17 mouse cellular contexts compared by ENCODE assay signal in the genomic region with DNA sequence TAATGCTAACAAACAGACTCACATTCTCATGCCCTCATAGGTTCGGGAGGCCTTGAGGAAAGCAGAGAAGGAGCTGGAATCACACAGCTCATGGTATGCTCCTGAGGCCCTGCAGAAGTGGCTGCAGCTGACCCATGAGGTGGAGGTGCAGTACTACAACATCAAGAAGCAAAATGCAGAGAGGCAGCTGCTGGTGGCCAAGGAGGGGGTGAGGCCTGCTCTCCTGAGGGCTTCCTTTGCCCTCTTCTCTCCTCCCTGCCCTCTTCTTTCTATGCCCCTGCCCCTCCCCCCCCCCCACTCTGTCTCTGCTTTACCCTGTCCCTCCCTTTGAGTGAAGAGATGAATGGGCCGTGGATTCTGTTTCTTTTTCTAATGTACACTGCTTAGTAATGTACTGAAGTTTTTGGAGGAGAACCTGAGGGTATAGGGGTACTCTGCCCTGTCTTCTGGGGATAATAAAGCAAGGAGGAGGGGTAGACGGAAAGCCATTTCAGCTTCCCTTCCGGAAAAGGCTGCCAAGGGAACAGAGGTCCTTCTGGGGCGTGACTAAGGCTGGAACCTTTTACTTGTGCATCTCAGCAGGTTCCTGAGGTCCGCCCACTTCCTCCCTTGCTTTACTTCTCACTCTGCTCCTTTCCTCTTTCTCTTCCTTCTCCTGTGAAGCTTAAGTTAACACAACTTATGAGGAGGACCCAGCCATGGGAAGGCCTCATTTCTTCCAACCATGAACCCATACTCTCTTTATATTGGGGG. TPM values are rescaled to one million over a fixed set of nuclear protein-coding genes. Genes with fewer than 3 reads are reported as not detected.
DNase-seq lines count a peak whose midpoint lies in the region; ATAC-seq and TF ChIP-seq lines count a peak whose summit lies in the region.
"Had no signal": no experiment of that assay in that cellular context is flagged by ENCODE, and none has a peak within 500 bp of the region (broad histone marks: within the 10 kb centered on the region; RNA-seq: fewer than 3 reads in every experiment).

No protein-coding gene starts in this region.

- no peaks in the 10 kb centered on the region for H3K27me3 ChIP-seq in lung, embryonic 14.5 days (ENCODE audit: insufficient read depth, low read length)
- H3K27me3 ChIP-seq in liver, embryonic 12.5 days (replicated peaks): no peaks in the 10 kb centered on the region
- H3K27me3 ChIP-seq in splenic B cell, adult 2 months (ENCODE audit: control insufficient read depth, insufficient read depth, low read length, poor library complexity, severe bottlenecking): no peaks in the 10 kb centered on the region
- H3K27me3 ChIP-seq in midbrain, embryonic 13.5 days: no peaks in the 10 kb centered on the region
- H3K27me3 ChIP-seq: embryonic facial prominence, embryonic 13.5 days; neural tube, embryonic 12.5 days had no signal

- no peaks in the 10 kb centered on the region for H3K4me1 ChIP-seq in lung, embryonic 14.5 days (ENCODE audit: insufficient read depth)
- peaks cover 10% of the 10 kb centered on the region for H3K4me1 ChIP-seq in liver, embryonic 12.5 days
- H3K4me1 ChIP-seq in midbrain, embryonic 13.5 days (replicated peaks): no peaks in the 10 kb centered on the region
- H3K4me1 ChIP-seq: embryonic facial prominence, embryonic 13.5 days; neural tube, embryonic 12.5 days had no signal

- H3K9me3 ChIP-seq in lung, embryonic 14.5 days (ENCODE audit: low read depth, low read length): no peaks in the 10 kb centered on the region
- H3K9me3 ChIP-seq in liver, embryonic 12.5 days (replicated peaks): no peaks in the 10 kb centered on the region
- H3K9me3 ChIP-seq in midbrain, embryonic 13.5 days: no peaks in the 10 kb centered on the region
- H3K9me3 ChIP-seq: embryonic facial prominence, embryonic 13.5 days; G1E; neural tube, embryonic 12.5 days had no signal

- no peak overlapping the region for H3K27ac ChIP-seq in lung, embryonic 14.5 days (ENCODE audit: low read depth)
- H3K27ac ChIP-seq in liver, embryonic 12.5 days: no peak overlapping the region
- no peak overlapping the region for H3K27ac ChIP-seq in midbrain, embryonic 13.5 days
- H3K27ac ChIP-seq: embryonic facial prominence, embryonic 13.5 days; neural tube, embryonic 12.5 days had no signal

- TF ChIP-seq CTCF in lung, embryonic 14.5 days (IDR thresholded peaks at IDR 0.05; ENCODE audit: low read depth): no peak

- WGBS in lung, embryonic 14.5 days: 42% methylated on average over 6 of the region's 6 CpGs
- 33% methylated on average over 6 of the region's 6 CpGs for WGBS in liver, embryonic 12.5 days (ENCODE audit: insufficient replicate concordance)
- WGBS in midbrain, embryonic 13.5 days: 61% methylated on average over 6 of the region's 6 CpGs

- intact Hi-C loops in left cerebral cortex, postnatal 10 days (cut with DNase I): no loop called here

- no peaks in the 10 kb centered on the region for H3K36me3 ChIP-seq in lung, embryonic 14.5 days (ENCODE audit: insufficient read depth)
- H3K36me3 ChIP-seq in liver, embryonic 12.5 days: peaks cover 16% of the 10 kb centered on the region; the same call in 1 of the 2 replicates
- H3K36me3 ChIP-seq in splenic B cell, adult 2 months (ENCODE audit: control insufficient read depth, insufficient read depth, low read length, poor library complexity, severe bottlenecking): peaks cover 2% of the 10 kb centered on the region
- H3K36me3 ChIP-seq in midbrain, embryonic 13.5 days: no peaks in the 10 kb centered on the region; the same call in 1 of the 2 replicates
- H3K36me3 ChIP-seq: neural tube, embryonic 12.5 days had no signal

- H3K9ac ChIP-seq in lung, embryonic 14.5 days: no peak overlapping the region
- H3K9ac ChIP-seq in liver, embryonic 12.5 days: no peak overlapping the region
- no peak overlapping the region for H3K9ac ChIP-seq in midbrain, embryonic 13.5 days (replicated peaks)
- H3K9ac ChIP-seq: embryonic facial prominence, embryonic 13.5 days; neural tube, embryonic 12.5 days had no signal

- DNase-seq in lung, embryonic 14.5 days: peak; percentile 25
- no peak for DNase-seq in lung, postnatal 4 days
- peak; percentile 16 for DNase-seq in splenic B cell, adult 2 months (ENCODE audit: low read depth, low spot score)
- DNase-seq in left cerebral cortex, postnatal 10 days (ENCODE audit: extremely low spot score in 1 of 2, low spot score in 2 of 2): no peak
- no peak for DNase-seq in adrenal gland, postnatal 10 days
- DNase-seq: adrenal gland, adult 2 months; cerebellum, adult 9-11 months; heart, postnatal 10 days; lung, postnatal 14 days; right cerebral cortex, postnatal 25 days had no signal

- 0 out of 2 replicates have a peak, but pooled peaks have one; percentile 11 for ATAC-seq in lung, embryonic 14.5 days (ENCODE audit: insufficient read depth)
- ATAC-seq in activated CD4-positive, CD25-positive, alpha-beta regulatory T cell, adult 4 months: peak; percentile 79
- peak; percentile 30; the same call in 1 of the 2 replicates for ATAC-seq in liver, embryonic 12.5 days
- ATAC-seq in midbrain, embryonic 13.5 days: no peak

- no peak overlapping the region for H3K4me3 ChIP-seq in lung, embryonic 14.5 days (ENCODE audit: low read depth, low read length)
- H3K4me3 ChIP-seq in liver, embryonic 12.5 days: no peak overlapping the region
- H3K4me3 ChIP-seq in midbrain, embryonic 13.5 days (replicated peaks): no peak overlapping the region
- H3K4me3 ChIP-seq: embryonic facial prominence, embryonic 13.5 days; neural tube, embryonic 12.5 days had no signal

- H3K4me2 ChIP-seq in lung, embryonic 14.5 days: no peak overlapping the region
- H3K4me2 ChIP-seq in liver, embryonic 12.5 days: no peak overlapping the region
- H3K4me2 ChIP-seq in midbrain, embryonic 13.5 days (replicated peaks): no peak overlapping the region
- H3K4me2 ChIP-seq: embryonic facial prominence, embryonic 13.5 days; neural tube, embryonic 12.5 days had no signal

RNA-seq across cellular contexts. Expression of a gene that starts 15.4 kb away (rescaled TPM):
- polyA plus RNA-seq in lung, embryonic 14.5 days (2014; fragmentation: Nextera tagmentation; extraction: Ambion mirVana): 200 and 220 TPM in 2 replicates
- 10 to 100 TPM; 82.6 to 87.8 TPM for polyA plus RNA-seq in activated CD4-positive, CD25-positive, alpha-beta regulatory T cell, adult 4 months (2017; shearing (Covaris generic))
- 254 and 266 TPM in 2 replicates for polyA plus RNA-seq in liver, embryonic 12.5 days (2016; fragmentation: Nextera tagmentation; extraction: Ambion mirVana)
- polyA plus RNA-seq in midbrain, embryonic 13.5 days (2015; fragmentation: Nextera tagmentation; extraction: Ambion mirVana): 85.6 and 86.3 TPM in 2 replicates
- total RNA-seq in left cerebral cortex, postnatal 10 days (2021): 10 to 100 TPM; 14.5 TPM
- 10 to 100 TPM; 33.7 to 50.4 TPM for total RNA-seq in adrenal gland, postnatal 10 days (2021)

RNA-seq across cellular contexts. Expression of a gene that starts 55.4 kb away (rescaled TPM):
- polyA plus RNA-seq in lung, embryonic 14.5 days (2014; fragmentation: Nextera tagmentation; extraction: Ambion mirVana): 0.37 and 0.45 TPM in 2 replicates
- polyA plus RNA-seq in activated CD4-positive, CD25-positive, alpha-beta regulatory T cell, adult 4 months (2017; shearing (Covaris generic)): under 1 TPM in 1 of 2 experiments, not detected in 1; 0.29 TPM
- polyA plus RNA-seq in liver, embryonic 12.5 days (2016; fragmentation: Nextera tagmentation; extraction: Ambion mirVana): 0.33 and 0.41 TPM in 2 replicates
- 0.55 and 0.59 TPM in 2 replicates for polyA plus RNA-seq in midbrain, embryonic 13.5 days (2015; fragmentation: Nextera tagmentation; extraction: Ambion mirVana)
- total RNA-seq in left cerebral cortex, postnatal 10 days (2021): not detected
- total RNA-seq in adrenal gland, postnatal 10 days (2021): not detected
- total RNA-seq: adrenal gland, adult 2 months; heart, postnatal 10 days; layer of hippocampus, postnatal 14 days had no signal
- polyA plus RNA-seq: adrenal gland, adult 2 months; G1E had no signal

Comparison
In these comparisons a context has a peak if more than half of its experiments do, and no peak if none do; other contexts are left out.
1. DNase-seq: peak in lung, embryonic 14.5 days (single experiment) and splenic B cell, adult 2 months (single experiment); none in lung, postnatal 4 days (0 of 2), left cerebral cortex, postnatal 10 days (0 of 2) and adrenal gland, postnatal 10 days (single experiment).